Mouse (Mus musculus): ENCODE data around the gene Sema4d. TPM values are rescaled to one million over a fixed set of nuclear protein-coding genes. Genes with fewer than 3 reads are reported as not detected.

Gene Sema4d
- total RNA-seq, 1 experiment from 2014 or later = 16.9 TPM

DNA sequence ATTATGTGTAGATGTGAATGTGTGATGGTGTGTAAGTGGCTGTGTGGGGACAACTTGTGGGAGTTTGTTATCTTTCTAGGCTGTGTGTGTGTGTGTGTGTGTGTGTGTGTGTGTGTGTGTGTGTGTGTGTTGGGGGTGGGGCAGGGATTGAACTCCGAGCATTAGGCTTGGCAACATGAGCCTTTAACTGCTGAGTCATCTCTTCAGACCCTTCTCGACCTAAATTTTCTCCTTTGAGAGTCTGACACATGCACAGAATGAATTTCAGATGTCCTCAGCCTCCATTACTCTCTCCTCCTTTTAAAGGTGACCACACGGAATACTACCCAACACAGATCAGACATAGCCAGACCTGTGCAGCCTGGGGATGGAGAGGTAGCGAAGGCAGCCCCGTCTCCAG lies 70.4 kb downstream of the Sema4d start:
- no peak for ATAC-seq (replicated peaks in 1 of 2; ENCODE audit: insufficient read depth in 1 of 2, low FRiP score in 2 of 2, low TSS enrichment in 1 of 2, low read depth in 1 of 2, poor library complexity in 2 of 2, severe bottlenecking in 2 of 2)

DNA sequence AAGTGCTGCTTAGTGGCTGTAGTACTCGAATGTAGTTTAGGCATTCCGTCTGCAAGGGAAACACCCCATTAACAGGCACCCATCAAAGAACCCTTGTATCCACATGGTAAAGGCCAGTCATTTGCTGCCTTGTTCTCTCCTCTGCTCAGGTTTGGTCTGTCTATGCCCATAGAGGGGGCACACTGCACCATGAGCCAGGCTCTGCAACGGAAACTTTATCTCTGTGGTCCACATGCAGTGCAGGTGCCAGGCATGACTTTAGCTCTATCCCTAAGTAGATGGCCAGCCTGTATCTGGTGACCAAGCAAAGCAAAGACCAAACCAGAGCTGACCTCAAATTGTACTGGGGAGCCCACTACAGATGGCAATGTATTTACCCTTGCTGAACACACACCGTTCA lies 73.0 kb downstream of the Sema4d start:
- ATAC-seq (replicated peaks in 1 of 2; ENCODE audit: insufficient read depth in 1 of 2, low FRiP score in 2 of 2, low TSS enrichment in 1 of 2, low read depth in 1 of 2, poor library complexity in 2 of 2, severe bottlenecking in 2 of 2) = no peak

DNA sequence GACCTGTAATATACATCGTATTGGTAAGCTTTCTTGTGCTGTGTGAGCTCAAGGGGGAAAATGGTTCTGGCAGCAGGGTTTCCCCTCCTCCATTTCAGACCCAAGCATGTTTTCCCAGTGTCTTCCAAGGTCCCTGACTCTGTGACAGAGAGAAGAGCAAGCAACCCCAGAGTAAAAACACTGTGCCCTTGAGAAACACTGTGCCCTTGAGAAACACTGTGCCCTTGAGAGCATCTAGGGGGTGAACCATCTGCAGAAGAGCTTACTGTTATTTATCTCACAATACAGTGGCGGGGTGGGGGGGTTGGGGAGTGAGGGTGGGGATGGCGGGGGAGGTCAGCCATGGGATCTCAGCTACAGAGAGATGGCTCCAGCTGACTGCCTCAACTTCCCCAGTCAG lies 74.3 kb downstream of the Sema4d start:
- no peak for ATAC-seq (replicated peaks in 1 of 2; ENCODE audit: insufficient read depth in 1 of 2, low FRiP score in 2 of 2, low TSS enrichment in 1 of 2, low read depth in 1 of 2, poor library complexity in 2 of 2, severe bottlenecking in 2 of 2)

DNA sequence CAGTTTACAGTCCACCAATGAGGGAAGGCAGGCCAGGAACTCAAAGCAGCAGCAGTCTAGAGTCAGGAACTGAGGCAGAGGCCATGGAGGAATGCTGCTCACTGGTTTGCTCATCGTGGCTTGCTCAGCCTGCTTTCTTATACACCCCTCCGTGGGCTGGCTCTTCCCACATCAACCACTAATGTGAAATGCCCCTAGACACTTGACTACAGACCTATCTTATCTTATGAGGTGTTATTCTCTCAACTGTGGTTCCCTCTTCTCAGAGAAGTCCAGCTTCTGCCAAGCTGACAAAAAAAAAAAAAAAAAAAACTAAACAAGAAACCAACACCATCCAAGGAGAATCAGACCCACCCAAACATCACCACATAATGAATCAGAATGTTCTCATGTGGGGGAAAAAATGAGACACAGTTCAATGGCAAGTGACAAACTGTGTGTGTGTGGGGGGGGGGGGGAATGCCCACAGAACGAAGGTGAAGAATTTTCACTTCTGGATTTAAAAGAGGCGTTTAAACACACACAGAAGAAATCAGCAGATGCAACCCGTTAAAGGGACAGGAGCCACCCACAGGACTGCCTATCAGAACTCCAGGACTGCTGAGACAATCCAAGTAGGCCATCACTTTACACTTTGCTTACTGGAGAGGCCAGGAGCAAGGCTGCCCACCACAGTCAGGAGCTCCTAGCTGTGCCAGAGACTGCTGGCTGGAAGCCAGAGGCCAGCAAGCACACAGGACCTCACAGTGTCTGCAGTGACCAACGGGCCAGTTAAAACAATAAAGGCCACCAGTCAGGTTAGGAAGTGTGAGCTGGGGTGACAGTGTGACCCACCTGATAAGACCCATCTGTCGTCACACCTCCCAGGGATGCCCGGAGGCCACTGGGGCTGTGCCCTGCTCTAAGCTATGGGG lies 76.9 kb downstream of the Sema4d start:
- ATAC-seq (replicated peaks in 1 of 2; ENCODE audit: insufficient read depth in 1 of 2, low FRiP score in 2 of 2, low TSS enrichment in 1 of 2, low read depth in 1 of 2, poor library complexity in 2 of 2, severe bottlenecking in 2 of 2) = no peak

DNA sequence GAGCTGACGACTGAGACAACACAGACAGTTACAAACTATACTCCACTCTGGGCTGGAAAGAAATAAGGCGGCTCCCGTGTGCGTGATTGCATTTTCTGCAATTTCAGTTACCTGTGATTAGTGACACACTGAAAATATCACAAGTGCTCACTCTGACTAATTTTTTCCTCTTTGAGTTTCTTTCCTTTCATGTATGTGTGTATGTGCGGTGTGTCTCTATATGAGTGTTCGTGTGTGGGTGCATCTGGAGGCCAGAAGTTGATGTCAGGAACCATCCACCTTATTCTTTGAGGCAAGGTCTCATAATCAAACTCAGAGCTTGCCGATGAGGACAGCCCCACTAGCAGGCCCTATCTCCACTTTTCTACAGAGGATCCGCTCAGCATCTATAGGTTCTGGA lies 81.5 kb downstream of the Sema4d start:
- no peak for ATAC-seq (replicated peaks in 1 of 2; ENCODE audit: insufficient read depth in 1 of 2, low FRiP score in 2 of 2, low TSS enrichment in 1 of 2, low read depth in 1 of 2, poor library complexity in 2 of 2, severe bottlenecking in 2 of 2)

DNA sequence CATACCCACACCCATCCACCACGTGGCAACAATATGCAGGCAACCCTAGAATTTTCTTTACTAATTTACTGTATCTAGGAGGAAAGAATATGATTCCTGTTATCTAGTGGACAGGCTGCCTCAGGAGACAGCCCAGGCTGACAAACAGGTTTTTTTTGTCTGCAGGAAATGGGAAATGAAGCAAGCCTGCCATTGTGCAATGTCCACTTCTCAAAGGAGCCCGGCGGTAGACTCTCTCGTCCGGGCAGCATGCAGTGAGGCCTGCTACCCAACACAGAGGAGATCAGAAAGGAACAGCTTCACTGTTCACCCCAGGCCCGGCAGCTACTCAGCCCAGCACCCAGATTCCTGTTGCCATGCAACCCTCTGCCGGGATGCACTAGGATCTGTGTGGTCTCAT lies 82.8 kb downstream of the Sema4d start:
- ATAC-seq (replicated peaks in 1 of 2; ENCODE audit: insufficient read depth in 1 of 2, low FRiP score in 2 of 2, low TSS enrichment in 1 of 2, low read depth in 1 of 2, poor library complexity in 2 of 2, severe bottlenecking in 2 of 2) = peak in 1 of 2 experiments; percentile 44; a peak in 1 of 4 replicates

DNA sequence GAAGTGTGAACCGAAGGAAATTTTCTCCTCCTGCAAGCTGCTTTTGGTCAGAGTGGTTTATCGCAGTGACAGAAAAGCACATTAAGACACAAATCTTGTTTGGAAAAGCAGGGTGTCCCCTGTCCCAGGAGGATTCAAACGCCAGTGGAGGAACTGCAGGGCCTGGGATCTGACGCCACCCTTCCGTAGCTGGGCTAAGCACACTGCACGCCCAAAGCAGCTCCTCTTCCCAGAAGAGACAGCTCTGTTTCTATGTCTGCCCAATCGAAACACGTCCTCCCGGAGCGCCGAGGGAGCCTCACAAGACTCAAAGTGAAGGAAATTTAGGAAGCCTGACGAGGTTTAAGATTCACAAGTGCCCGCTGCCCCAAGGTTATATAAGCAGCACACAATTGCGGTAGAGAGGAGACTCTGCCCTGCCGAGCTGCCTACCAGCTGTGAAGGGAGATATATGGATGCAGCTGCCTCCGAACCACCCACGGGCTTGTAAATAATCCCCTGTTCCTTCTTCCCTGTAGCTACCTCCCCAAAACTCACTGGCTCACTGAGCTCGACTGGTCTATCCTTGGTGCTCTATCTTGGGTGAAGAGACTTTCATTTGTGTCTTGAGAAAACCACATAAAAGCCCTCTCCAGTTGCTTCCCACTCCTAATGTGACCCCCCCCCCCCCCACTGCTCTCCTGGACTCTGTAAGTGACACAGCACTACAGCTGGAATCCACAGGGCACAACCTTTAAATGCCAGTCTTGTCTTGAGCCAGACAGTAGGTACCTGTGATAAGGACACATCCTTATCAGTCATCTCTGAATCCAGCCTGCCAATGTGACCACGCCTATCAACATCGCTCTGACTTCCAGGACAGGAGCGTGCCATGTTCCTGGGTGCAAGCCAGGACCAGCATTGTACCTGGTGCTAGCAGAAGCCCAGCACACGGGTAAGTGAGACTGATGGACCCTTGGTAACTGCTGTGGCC lies 87.4 kb downstream of the Sema4d start:
- ATAC-seq (replicated peaks in 1 of 2; ENCODE audit: insufficient read depth in 1 of 2, low FRiP score in 2 of 2, low TSS enrichment in 1 of 2, low read depth in 1 of 2, poor library complexity in 2 of 2, severe bottlenecking in 2 of 2) = no peak

DNA sequence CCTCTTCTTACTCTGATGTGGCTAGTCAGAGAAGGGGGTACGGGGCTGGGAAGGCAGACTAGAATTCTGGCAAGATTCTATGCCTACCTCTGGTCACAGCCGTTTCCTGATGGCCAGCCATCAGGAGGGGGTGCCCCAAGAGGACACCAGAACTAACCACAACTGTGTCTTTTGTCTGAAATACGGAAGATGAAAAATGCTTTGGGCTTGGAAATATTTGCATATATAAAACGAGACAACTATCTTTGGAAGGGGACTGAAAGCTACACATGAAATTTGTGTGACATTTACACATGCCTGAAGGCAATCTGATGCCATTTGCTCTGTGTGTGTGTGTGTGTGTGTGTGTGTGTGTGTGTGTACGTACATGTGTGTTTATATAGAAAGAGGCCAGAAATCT lies 89.7 kb downstream of the Sema4d start:
- no peak for ATAC-seq (replicated peaks in 1 of 2; ENCODE audit: insufficient read depth in 1 of 2, low FRiP score in 2 of 2, low TSS enrichment in 1 of 2, low read depth in 1 of 2, poor library complexity in 2 of 2, severe bottlenecking in 2 of 2)

DNA sequence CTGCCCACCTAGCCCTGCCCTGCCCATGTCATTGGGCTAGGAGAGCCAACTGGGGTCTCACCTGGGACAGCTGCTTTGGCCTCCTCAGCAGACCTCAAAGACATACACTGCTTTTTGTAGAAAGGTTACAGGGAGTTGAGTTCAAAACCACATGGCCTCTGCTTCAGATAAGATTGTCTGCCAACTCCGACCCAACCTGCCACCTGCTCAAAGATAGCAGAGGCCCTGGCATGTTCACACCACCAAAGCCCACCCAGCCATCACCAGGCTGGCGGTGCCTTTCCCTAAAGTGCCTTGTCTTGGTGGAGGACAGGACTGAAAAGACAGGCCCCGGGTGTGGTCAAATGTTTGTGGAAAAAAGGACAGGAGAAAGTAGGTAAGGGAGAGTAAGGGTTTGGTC lies 95.2 kb downstream of the Sema4d start:
- ATAC-seq (replicated peaks in 1 of 2; ENCODE audit: insufficient read depth in 1 of 2, low FRiP score in 2 of 2, low TSS enrichment in 1 of 2, low read depth in 1 of 2, poor library complexity in 2 of 2, severe bottlenecking in 2 of 2) = no peak

DNA sequence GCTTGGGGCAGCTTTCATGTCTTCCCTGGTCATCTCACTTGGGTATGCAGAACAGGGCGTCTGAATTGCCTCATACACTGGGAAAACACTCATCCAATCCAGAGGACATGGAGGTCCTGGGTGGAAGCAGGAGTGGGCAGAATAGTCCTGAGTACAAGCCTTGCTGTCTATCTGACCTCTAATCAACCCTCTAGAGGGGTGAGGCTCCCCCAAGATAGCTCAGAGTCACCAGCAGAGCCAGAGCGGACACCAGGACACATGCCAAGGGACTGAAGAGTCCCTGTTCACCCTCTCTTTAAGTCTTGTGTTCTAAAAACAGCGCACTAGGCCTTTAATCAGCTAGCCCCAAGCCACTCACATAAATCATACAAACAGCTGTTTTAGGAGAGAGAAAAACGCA lies 95.7 kb downstream of the Sema4d start:
- ATAC-seq (replicated peaks in 1 of 2; ENCODE audit: insufficient read depth in 1 of 2, low FRiP score in 2 of 2, low TSS enrichment in 1 of 2, low read depth in 1 of 2, poor library complexity in 2 of 2, severe bottlenecking in 2 of 2) = no peak

DNA sequence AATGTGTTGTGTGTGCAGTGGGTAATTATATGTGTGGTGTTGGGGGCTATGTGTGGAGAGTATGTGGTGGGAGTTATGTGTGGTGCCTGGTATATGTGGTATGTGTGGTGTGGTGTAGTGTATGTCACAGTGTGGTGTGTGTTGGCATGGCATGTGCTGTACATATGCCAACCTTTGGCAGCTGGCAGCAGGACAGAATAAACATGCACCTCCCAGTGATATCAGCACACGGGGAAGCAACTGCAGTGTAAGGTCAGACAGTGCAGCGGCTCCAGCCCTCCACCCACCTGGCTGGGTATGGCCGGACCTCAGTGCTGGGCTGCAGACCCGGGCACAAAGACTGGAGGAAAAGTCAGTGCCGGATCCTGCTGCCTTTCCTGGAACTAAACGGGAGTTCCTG lies 96.1 kb downstream of the Sema4d start:
- no peak for ATAC-seq (replicated peaks in 1 of 2; ENCODE audit: insufficient read depth in 1 of 2, low FRiP score in 2 of 2, low TSS enrichment in 1 of 2, low read depth in 1 of 2, poor library complexity in 2 of 2, severe bottlenecking in 2 of 2)

DNA sequence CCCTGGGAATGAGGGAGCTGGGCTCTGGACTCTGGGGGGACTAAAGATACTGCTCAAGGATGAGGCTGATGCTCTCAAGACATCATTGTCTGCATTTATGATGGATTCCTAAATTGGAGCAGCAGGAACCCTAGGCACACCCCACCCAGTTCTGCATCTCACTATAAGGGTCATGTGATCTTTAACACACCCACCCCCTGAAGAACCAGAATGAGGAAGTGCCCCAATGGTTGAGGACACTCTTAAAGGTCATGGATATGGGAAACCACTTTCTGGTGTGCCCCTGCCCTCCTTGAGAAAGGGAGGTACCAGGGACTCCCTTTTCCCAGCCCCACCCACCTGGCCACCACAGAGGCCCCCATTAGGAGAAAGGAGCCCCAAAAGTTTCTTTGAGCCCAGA lies 97.1 kb downstream of the Sema4d start:
- ATAC-seq (replicated peaks in 1 of 2; ENCODE audit: insufficient read depth in 1 of 2, low FRiP score in 2 of 2, low TSS enrichment in 1 of 2, low read depth in 1 of 2, poor library complexity in 2 of 2, severe bottlenecking in 2 of 2) = peak; percentile 55 to 58; a peak in 1 of 4 replicates

DNA sequence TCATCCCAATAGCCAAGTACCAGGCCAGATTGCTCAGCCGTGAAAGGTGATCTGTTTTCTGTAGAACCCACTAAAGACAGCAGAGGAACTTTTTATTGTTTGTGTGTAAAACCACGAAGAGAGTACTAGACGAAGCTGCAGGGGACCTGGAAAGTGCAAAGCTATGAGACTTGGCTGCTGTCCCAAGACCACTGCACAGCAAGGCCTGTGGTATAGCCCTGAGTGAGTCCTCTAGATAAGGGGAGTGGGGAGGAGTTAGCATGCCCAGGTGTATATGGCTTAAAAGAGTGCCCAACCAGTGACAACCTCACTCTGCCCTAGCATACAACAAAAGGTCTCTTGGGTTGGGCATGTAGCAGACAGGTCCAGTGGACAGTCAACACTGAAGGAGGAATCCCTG lies 104.9 kb downstream of the Sema4d start:
- no peak for ATAC-seq (replicated peaks in 1 of 2; ENCODE audit: insufficient read depth in 1 of 2, low FRiP score in 2 of 2, low TSS enrichment in 1 of 2, low read depth in 1 of 2, poor library complexity in 2 of 2, severe bottlenecking in 2 of 2)

DNA sequence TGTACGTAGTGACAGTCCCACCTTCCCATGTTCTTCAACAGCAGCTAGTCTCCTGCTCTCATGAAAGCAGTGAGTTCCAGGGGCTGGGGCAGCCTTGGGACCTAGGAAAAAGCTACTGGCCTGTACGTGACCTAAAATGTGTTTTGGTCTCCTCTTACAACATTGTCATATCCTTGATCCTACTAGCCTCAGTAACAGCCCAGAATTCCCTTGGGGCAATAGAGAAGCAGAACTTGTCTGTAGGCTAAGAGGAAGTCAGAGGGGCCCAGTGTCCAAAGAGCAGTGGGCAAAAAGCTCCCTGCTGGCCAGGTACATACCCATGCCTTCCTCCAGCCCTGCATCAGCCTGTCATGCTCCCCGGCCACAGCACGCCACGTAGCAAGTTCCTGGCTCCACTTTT lies 106.6 kb downstream of the Sema4d start:
- no peak for ATAC-seq (replicated peaks in 1 of 2; ENCODE audit: insufficient read depth in 1 of 2, low FRiP score in 2 of 2, low TSS enrichment in 1 of 2, low read depth in 1 of 2, poor library complexity in 2 of 2, severe bottlenecking in 2 of 2)

DNA sequence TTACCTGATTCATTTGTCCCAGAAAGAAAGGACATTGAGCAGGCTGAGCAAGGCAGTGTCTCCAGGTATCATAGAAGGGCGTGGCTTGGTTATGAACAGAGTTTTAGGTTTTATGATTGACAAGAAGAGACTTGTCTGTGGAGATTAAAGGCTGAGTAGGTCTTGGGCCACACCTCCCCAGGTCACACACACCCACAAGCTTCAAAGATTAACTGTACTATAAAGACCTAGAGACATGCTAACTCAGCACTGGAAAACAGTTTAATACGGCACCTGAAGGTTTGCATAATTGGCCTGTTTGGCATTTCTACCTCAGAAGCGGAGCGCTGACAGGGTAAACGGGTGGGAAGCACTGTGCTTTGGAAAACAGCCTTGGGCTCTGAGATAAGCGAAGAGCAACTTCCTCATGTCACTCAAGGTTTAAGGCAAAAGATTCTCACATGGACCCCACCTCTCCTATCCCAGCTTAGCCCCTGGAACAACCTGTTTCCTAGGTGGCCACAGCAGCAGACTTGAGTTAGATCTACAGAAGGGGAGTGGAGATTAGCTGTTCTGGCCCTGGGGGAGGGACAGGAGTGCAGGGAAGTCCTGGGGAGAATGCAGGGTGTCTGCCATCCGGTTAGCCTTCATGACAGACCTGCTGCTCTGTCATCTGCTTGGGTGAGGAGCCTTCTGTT lies 108.1 kb downstream of the Sema4d start:
- ATAC-seq (replicated peaks in 1 of 2; ENCODE audit: insufficient read depth in 1 of 2, low FRiP score in 2 of 2, low TSS enrichment in 1 of 2, low read depth in 1 of 2, poor library complexity in 2 of 2, severe bottlenecking in 2 of 2) = no peak; a peak in 1 of 4 replicates

DNA sequence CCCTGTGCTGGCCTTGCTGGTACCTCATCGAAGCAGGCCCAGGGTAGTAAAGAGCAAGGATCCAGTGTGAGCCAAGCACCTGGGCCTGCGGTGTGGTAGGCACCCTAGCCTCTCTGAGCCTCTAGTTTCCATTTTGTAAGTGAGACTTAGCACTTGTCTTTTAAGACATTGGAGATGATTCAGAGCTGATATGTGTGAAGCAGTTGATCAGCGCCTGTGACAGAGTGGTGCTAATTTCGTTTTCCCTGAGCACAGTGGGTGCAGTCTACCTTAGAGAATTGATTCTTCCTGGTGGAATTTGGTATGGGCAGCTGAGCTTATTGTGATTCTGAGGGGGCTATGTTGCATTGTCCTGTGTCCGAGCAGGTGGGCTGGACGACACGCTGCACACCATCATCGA lies 111.9 kb downstream of the Sema4d start:
- no peak for ATAC-seq (replicated peaks in 1 of 2; ENCODE audit: insufficient read depth in 1 of 2, low FRiP score in 2 of 2, low TSS enrichment in 1 of 2, low read depth in 1 of 2, poor library complexity in 2 of 2, severe bottlenecking in 2 of 2)

DNA sequence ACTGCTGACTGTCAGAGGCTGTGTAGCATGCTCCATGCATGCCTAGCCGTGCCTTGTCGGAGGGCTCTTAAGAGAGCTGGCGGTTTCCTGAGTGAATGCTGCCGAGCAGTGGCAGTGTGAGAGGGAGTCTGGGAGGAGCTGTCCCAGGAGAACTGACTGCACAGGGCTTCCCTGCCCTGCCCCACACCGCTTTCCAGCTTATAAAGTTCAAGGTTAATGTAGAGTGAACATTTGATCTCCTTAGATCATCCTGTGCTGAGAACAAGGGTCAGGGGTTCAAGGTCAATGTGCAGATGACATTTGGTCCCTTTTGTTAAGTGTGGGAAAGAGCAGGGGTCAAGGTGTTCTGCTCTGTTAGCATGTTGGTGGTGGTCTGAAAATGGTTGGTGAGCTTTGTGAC lies 112.5 kb downstream of the Sema4d start:
- ATAC-seq (replicated peaks in 1 of 2; ENCODE audit: insufficient read depth in 1 of 2, low FRiP score in 2 of 2, low TSS enrichment in 1 of 2, low read depth in 1 of 2, poor library complexity in 2 of 2, severe bottlenecking in 2 of 2) = no peak

DNA sequence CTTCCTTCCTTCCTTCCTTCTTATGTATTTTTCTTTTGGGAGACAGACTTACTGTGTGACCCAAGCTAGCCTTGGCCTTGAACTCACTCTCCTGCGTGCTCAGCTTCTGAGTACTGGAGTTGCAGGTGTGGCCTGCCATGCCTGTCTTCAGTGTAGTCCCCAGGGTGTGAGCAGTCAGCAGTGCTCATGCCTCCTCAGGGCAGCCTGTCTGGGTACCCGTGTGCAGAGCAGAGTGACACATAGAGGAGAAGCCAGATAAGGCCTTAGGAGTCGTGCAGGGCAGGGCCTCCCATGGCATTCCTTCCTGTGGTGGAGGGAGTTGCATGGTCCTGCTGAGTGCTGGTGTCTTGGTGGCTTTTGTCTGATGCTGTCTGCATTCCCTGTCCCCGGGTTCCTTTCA lies 114.2 kb downstream of the Sema4d start:
- ATAC-seq (replicated peaks in 1 of 2; ENCODE audit: insufficient read depth in 1 of 2, low FRiP score in 2 of 2, low TSS enrichment in 1 of 2, low read depth in 1 of 2, poor library complexity in 2 of 2, severe bottlenecking in 2 of 2) = no peak

Data from hematopoietic stem cell, adult 5-6 weeks (primary cell).